Mouse (Mus musculus) adrenal gland, adult 8-10 months (tissue): ENCODE results near the gene Rnf208. TPM values are rescaled to one million over a fixed set of nuclear protein-coding genes. Genes with fewer than 3 reads are reported as not detected.

Source experiments
- DNase-seq: peaks from one replicate; pipeline ENCODE4 v3.0.0; 2022
- total RNA-seq, 4 experiments: library from RNA; stranded (reverse); gene quantifications; 2 replicates each; pipeline ENCODE4 v1.2.4; 2022

The Rnf208 gene
- total RNA-seq, 4 experiments from 2014 or later, result 10.3 to 18.0 (median 12.3) TPM

DNA sequence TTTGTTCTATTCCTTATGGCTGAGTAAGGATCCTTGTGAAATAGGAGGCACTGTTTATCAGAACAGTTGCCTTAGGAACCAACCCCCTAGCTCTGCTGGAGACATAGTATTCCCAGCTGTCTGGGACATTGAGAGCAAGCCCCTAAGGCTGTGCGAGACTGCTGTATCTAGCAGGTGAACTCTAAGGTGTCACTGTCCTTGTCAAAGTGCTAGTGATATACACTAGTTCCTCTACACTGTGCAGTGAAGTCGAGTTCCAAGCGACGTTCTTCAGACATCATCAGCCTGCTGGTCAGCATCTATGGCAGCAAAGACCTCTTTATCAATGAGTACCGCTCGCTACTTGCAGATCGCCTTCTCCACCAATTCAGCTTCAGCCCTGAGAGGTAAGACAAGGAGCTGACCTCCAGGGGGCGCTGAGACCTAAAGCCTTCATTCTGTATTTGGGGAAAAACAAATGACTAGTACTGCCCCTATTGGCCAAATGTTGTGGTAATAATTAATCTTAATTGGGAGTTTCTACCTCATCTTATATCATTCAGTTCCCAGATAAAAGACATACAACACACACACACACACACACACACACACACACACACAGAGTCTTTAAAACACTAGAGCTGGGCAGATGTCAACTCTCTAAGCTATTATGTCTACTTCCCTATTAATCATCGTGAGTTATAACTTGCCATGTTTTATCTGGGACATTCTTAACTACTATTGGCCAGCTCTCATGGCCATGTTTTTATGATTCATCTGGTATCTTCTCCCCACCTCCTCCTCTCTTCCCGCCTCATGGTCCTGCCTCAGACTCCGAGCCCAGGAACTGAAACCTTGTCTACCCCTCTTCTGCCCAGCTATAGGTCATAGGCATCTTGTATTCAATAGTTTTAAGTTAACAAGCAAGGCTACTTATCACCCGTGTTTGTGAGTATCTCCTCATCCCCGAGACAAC is 37.1 kb downstream of the Rnf208 start:
- no peak for DNase-seq

DNA sequence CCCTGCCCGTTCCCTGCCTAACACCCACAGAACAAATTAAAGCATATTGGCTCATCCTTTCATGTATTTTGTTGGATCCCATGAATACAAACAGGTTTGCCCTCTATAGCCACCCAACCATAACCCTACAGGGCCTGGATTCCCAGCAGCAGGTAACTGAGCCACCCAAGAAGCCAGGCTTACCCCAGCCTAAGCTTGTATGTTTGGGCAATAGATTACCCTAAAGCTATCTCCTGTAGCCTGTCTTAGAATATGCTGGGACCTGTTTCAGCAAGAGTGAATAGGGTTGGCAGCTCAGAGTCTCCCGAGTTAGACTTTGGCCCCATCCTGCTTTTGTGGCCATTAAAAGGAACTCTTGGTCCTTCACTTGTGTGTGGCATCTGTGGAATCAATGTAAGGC is 43.5 kb downstream of the Rnf208 start:
- DNase-seq, result no peak

DNA sequence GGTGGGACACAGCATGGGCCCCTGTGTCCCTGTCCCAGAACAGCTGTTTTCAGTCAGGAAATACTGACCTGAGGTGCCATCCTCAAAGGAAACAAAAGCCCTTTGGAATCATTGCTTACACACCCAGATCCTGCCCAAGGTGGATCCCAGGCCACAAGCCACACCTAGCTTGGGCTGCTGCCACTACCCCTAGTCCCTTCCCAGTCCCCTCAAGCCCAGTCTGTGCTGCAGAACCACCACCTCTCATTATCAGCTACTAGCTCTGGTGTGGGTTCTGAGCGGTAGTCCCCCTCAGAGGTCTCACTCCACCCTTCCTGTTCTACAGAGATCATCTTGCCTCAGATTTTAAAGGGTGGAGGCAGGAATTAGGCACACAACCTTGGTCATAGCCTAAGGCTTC is 44.3 kb downstream of the Rnf208 start:
- no peak for DNase-seq

DNA sequence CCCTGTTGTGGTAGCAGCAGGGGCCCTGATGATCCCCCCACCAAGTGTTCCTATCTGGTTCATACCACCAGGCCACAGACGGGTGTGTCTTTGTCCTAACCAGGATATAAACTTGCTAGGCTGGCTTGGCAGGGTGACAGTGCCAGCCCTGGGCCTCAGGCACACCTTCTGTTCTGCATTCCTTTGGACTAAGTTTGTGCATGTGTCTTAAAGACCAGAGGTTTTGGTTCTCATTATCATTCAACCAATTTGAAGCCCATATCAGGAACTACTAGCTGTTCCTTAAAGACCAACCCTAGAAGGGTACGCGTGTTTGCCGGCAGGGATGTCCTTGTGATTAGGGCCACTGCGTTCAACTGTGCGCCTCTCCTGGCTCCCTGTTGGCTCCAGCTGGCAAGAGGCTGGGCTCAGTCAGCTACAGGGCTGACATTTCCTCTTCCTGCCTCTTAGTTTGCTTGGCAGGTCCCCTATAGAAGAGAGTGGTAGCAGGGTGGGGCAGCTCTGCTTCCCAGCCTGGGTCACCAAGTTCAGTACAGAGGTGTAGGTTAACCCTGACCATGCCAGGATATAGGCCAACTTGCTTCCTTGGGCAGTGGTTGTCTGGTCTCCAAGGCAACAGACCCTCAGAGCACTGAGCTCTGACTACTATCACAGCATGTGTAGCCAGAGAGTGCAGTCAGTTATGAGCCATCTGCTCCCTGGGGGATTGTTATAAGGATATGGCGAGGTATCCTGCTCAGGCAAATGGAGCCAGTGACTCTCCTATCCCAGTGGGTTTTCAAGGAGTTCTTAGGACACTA is 45.0 kb downstream of the Rnf208 start:
- no peak for DNase-seq

DNA sequence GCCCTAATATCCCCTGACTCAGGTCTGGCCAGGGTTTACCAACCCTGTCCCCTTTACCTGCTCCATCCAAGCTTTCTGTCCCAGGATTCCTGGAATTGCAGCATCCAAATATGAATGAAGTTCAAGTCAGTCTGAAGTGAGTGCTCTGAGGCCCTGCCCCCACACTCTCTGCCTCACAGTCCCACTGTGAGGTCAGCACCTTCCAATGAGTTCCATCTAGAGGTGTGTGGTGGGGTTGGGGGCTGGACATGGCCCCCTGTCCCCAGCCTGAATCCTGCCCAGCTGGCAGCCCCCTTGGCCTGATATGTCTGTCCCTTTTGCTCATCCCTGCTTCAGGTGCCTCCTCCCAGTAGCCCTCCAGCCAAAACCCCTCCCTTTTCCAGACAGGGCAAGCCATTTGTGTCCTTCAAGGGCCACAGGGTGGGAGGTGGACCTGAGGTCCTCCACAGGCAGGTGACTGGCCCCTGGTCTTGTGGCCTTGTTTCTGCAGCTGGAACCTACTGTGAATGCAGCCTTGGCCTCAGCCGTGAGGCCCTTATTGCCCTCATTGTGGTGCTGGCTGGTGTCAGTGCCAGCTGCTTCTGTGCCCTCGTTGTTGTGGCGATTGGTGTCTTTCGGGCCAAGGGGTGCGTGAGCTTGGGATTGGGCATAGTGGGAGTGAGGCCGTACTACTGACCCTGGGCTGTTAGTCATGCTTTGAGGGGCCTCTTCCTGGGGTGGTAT is 46.0 kb downstream of the Rnf208 start, which contains the start of gene Tmem210:
Tmem210 (plus strand) TSS at position 219 of the 723 bp plus-strand sequence.
- no peak for DNase-seq

DNA sequence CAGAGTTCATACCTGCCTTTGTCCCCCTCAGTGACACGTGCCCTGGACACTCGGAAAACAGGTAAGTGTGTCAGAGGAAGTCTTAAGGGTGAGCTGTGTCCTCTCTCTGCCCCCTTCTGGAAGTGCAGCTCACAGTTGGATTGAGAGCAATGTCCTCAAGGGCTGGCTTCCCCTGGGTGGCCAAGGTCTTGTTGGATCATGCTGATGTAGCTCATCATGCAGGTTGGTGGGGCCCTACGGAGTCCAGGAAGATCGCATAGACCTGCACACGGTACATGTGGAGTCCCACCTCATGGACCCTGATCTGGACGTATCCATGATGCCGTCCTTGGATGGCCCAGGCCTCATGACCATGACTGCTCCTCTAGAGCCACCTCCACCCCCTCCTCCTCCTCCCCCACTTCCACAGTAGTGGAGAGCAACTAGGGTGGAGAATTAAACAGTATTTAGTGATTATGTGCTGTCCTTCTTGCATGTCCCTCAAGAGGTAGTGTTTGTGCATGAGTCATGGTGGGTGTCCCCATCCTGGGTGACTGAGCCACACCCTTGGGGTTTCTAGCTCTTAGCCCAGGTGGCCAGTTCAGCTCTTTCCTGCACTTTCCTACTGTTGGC is 46.8 kb downstream of the Rnf208 start:
- DNase-seq, result no peak

DNA sequence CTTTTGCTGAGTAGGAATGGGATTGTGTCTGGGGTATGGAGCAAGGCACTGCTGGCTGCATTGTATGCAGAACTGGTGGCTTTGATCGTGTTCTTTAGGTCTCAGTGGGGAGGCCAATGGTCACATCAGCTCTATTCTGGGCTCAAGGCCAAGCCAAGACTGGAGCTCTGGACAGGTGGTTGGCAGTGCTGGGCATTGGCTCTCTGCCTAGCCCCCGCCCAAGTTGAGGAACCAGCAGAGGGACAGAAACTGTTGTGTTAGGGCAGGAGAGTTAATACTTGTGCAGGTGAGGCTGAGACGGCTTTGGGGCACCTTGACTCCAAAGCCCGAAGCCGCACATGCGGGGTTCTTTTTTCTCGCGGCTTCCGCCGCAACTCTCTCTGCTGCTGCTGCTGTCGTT is 47.6 kb downstream of the Rnf208 start, which contains the start of gene Lrrc26:
Lrrc26 (plus strand) TSS at position 265 of the 400 bp plus-strand sequence.
- DNase-seq, result no peak

DNA sequence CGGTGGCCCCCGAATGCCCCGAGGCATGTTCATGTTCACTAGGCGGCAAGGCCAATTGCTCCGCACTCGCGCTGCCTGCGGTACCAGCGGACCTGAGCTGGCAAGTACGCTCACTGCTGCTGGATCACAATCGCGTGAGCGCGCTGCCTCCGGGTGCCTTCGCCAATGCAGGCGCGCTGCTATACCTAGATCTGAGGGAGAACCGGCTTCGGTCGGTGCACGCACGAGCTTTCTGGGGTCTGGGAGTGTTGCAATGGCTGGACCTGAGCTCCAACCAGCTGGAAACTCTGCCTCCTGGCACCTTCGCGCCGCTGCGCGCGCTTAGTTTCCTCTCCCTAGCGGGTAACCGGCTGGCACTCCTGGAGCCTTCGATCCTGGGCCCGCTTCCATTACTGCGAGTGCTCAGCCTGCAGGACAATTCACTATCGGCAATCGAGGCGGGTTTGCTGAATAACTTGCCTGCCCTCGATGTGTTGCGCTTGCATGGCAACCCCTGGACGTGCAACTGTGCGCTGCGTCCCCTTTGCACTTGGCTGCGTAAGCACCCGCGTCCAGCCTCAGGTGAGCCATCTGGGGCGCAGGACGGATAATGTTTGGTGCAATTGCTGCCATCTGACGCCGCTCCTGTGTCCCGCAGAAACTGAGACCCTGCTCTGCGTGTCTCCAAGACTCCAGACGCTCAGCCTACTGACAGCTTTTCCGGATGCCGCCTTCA is 48.2 kb downstream of the Rnf208 start:
- DNase-seq, result no peak

DNA sequence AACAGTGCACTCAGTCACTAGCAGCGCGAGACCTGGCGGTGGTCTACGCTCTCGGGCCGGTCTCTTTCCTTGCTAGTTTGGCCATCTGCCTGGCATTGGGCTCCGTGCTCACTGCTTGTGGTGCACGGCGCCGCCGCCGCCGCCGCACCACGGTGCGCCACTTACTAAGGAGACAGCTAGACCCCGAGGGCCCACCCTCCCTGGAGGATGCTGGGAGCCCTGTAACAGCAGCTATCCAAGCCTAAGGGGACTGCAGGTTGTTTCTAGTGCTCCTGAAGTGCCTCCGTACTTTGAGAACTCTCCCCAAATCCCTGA is 48.7 kb downstream of the Rnf208 start:
- DNase-seq, result no peak

DNA sequence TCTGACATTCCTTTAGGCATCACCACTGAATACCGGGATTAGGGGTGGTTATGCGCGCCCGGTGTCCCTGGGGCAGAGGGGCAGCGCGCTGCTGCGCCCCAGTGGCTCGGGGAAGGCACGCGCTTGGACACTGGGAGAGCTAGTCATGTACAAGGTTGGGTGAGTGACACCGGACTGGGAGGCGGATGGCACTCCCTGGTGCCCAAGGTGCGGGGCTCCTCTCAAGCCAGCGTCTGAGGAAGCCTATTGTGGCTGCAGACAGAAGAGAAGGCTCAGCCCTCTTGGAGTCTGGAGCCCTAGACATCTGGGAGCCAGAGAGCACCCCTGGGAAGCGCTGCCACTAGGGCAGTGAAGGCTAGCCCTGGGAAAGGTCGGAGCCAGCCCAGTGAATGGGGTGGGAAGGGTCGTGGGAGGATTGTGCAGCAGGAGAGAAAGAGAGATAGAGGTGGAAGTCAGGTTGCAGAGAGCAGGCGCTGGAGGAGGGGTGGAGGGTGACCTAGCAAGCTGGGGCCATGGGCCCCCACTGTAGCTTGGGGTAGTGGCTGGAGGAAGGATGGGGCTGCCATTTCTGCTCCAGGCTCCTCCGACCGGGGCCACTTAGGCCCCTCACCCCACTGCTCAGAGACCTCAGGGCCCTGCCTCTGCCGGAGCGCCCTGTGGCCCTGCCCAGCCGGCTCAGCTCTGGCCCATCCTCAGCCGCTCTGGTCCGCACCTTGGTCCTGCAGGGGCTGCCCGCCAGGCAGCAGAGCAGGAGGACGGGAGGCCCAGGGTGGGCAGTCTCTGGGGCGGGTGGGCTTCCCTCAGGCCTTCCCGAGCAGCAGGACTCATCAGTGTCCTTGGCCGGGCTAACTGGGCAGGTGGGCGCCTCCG is 49.4 kb downstream of the Rnf208 start:
- no peak for DNase-seq

DNA sequence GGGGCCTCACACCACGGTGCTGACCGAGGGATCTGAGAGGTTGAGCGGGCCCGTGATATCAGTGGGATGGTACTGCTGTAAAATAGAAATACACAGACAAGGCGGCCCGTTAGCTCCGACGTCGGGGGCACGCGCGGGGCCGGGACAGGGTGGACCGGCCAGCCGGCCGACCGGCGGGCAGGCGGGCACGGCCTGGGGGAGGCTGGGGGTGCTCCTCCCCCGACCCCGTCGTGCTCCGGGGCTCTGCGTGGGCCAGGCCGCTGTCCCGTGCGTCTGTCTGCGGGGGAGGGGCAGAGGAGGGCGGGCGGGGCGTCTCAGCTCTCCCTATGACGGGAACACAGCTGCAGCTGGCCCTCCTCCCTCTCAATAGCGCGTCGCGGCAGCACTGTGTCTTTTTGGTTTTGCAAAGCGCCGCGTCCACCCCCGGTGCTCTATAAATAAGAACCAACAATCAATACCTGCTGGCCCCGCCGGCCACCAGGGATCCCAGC is 50.0 kb downstream of the Rnf208 start:
- DNase-seq, result no peak

DNA sequence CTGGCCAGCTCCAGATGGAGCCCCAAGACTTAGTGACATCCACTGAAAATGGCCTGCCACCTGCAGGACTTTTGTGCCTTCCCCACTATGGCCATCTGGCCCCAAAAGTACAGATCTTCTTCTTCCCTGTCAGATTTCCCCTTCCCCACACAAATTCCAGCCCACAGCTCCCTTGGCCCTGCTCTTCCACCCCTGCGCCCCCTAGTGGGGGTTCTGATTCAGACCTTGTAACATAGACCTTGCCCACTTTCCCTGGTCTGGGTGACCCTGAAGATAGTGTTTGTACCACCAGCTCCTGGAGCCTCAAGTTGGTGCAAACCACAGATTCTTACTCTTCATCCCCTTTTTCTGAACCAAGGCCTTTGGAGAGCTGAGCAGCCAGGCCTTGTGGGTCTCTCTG is 50.8 kb downstream of the Rnf208 start:
- DNase-seq, result no peak

DNA sequence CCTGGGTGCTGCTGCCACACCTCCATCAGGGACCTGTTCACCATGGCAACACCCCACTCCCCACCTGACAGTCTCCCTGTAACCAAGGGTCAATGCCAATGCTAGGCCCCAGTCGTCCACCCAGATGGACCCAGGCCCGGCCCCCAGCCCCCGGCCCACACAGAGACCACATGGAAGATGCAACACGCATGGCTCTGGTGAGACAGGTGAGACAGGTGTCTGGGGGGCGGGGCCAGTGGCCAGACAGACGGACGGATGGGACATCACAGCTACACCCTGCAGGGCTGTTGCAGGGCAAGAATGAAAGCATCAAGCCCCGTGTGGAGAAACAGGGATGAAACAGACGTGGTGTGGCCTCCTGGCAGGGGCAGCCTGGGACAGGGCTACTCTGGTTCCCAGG is 51.7 kb downstream of the Rnf208 start:
- no peak for DNase-seq

Other genes starting within 250 kb of the Rnf208 start
- gene Nsmf, start 187.9 kb upstream of the Rnf208 start, total RNA-seq, result 10 to 100 TPM; 41.6 to 84.4 (median 63.1) TPM
- gene Entpd8, start 162.0 kb upstream of the Rnf208 start, total RNA-seq, result under 1 TPM in 1 of 4 experiments, not detected in 3; 0.27 TPM
- not detected for gene Noxa1, start 147.1 kb upstream of the Rnf208 start, total RNA-seq
- gene Nrarp, start 61.5 kb upstream of the Rnf208 start, total RNA-seq, result 1 to 10 TPM; 2.4 to 3.5 (median 2.7) TPM
- gene Tor4a, start 45.4 kb upstream of the Rnf208 start, total RNA-seq, result 10 to 100 TPM; 27.4 to 35.0 (median 31.7) TPM
- gene Nelfb, start 30.8 kb upstream of the Rnf208 start, total RNA-seq, result 10 to 100 TPM; 59.6 to 74.9 (median 68.6) TPM
- not detected for gene Stpg3, start 27.6 kb upstream of the Rnf208 start, total RNA-seq
- gene Fam166a, start 23.5 kb upstream of the Rnf208 start, total RNA-seq, result under 1 TPM in 1 of 4 experiments, not detected in 3; 0.27 TPM
- gene Tubb4b, start 17.6 kb upstream of the Rnf208 start, total RNA-seq, result 100 to 1,000 TPM; 150 to 307 (median 222) TPM
- gene Slc34a3, start 7.9 kb upstream of the Rnf208 start, total RNA-seq, result not detected
- not detected for gene Rnf224, start 5.5 kb upstream of the Rnf208 start, total RNA-seq
- gene Cysrt1, start 197 bp downstream of the Rnf208 start, total RNA-seq, result not detected
- 1 to 10 TPM; 2.2 to 8.9 (median 6.1) TPM for gene AL732309.1, start 4.6 kb downstream of the Rnf208 start, total RNA-seq
- 10 to 100 TPM; 28.4 to 43.0 (median 31.5) TPM for gene Tmem203, start 13.2 kb downstream of the Rnf208 start, total RNA-seq
- gene Tprn, start 20.4 kb downstream of the Rnf208 start, total RNA-seq, result 10 to 100 TPM; 10.3 to 14.5 (median 11.1) TPM
- 10 to 100 TPM; 44.4 to 48.7 (median 47.0) TPM for gene Ssna1, start 30.2 kb downstream of the Rnf208 start, total RNA-seq
- gene Anapc2, start 30.2 kb downstream of the Rnf208 start, total RNA-seq, result 100 to 1,000 TPM in 3 of 4 experiments, 10 to 100 TPM in 1; 94.6 to 118 (median 102) TPM
- gene Tmem210, start 45.9 kb downstream of the Rnf208 start, total RNA-seq, result not detected
- not detected for gene Lrrc26, start 47.7 kb downstream of the Rnf208 start, total RNA-seq
- gene Grin1, start 76.9 kb downstream of the Rnf208 start, total RNA-seq, result 10 to 100 TPM; 13.0 to 21.3 (median 17.8) TPM
- gene Man1b1, start 90.1 kb downstream of the Rnf208 start, total RNA-seq, result 10 to 100 TPM; 66.5 to 71.9 (median 67.6) TPM
- 10 to 100 TPM; 39.8 to 59.1 (median 45.7) TPM for gene Dpp7, start 114.1 kb downstream of the Rnf208 start, total RNA-seq
- 10 to 100 TPM; 29.5 to 48.3 (median 31.5) TPM for gene Uap1l1, start 123.4 kb downstream of the Rnf208 start, total RNA-seq
- under 1 TPM in 3 of 4 experiments, not detected in 1; 0.31 to 0.71 (median 0.61) TPM for gene Sapcd2, start 130.1 kb downstream of the Rnf208 start, total RNA-seq
- gene Entpd2, start 153.6 kb downstream of the Rnf208 start, total RNA-seq, result 1 to 10 TPM; 3.1 to 9.7 (median 5.1) TPM
- gene Npdc1, start 157.1 kb downstream of the Rnf208 start, total RNA-seq, result 100 to 1,000 TPM; 148 to 171 (median 163) TPM
- under 1 TPM in 1 of 4 experiments, not detected in 3; 0.13 TPM for gene Fut7, start 181.0 kb downstream of the Rnf208 start, total RNA-seq
- 10 to 100 TPM; 48.9 to 73.0 (median 57.5) TPM for gene Abca2, start 186.4 kb downstream of the Rnf208 start, total RNA-seq
- gene Clic3, start 214.6 kb downstream of the Rnf208 start, total RNA-seq, result not detected
- gene Paxx, start 218.8 kb downstream of the Rnf208 start, total RNA-seq, result 10 to 100 TPM; 32.4 to 68.2 (median 43.4) TPM
- 10 to 100 TPM in 1 of 4 experiments, 1 to 10 TPM in 3; 3.2 to 10.5 (median 4.4) TPM for gene Ptgds, start 227.8 kb downstream of the Rnf208 start, total RNA-seq